Mouse (Mus musculus) retina, adult 2 months (tissue): Measurements from ENCODE around the gene Rps18.
A peak's percentile ranks its signal among the peaks of the same experiment; 100 is the strongest.

Experiments
- DNase-seq: peaks from one replicate; pipeline ENCODE4 v3.0.0-alpha.2; 2012; ENCODE audit warnings: low read depth, low spot score

Rps18 gene

GRCm38 (mm10) chr17:33924577-33925283, 31.1 kb downstream of the Rps18 start:
- DNase-seq: no peak

GRCm38 (mm10) chr17:33921361-33921760, 34.4 kb downstream of the Rps18 start:
- no peak for DNase-seq

GRCm38 (mm10) chr17:33920282-33921097, 35.3 kb downstream of the Rps18 start:
- DNase-seq: no peak

- no peak for DNase-seq
Measured at GRCm38 (mm10) chr17:33919351-33920281, 36.2 kb downstream of the Rps18 start.

- DNase-seq: no peak
Measured at GRCm38 (mm10) chr17:33918293-33919203, 37.3 kb downstream of the Rps18 start.

GRCm38 (mm10) chr17:33917656-33918292, 38.0 kb downstream of the Rps18 start:
- DNase-seq: no peak

GRCm38 (mm10) chr17:33916847-33917655, 38.8 kb downstream of the Rps18 start:
- no peak for DNase-seq

GRCm38 (mm10) chr17:33916294-33916693, 39.5 kb downstream of the Rps18 start:
- DNase-seq: no peak

- peak; percentile 98 for DNase-seq
Measured at GRCm38 (mm10) chr17:33915671-33916250, 40.0 kb downstream of the Rps18 start, which contains the start of the genes Tapbp and Zbtb22. Gene Tapbp (plus strand): TSS chr17:33915899. Gene Zbtb22 (plus strand): TSS chr17:33915904.

- DNase-seq: no peak
Measured at GRCm38 (mm10) chr17:33914969-33915391, 40.8 kb downstream of the Rps18 start.

GRCm38 (mm10) chr17:33913905-33914304, 41.9 kb downstream of the Rps18 start:
- no peak for DNase-seq

- DNase-seq: no peak
Measured at GRCm38 (mm10) chr17:33913264-33913663, 42.5 kb downstream of the Rps18 start.

- no peak for DNase-seq
Measured at GRCm38 (mm10) chr17:33911813-33912414, 43.9 kb downstream of the Rps18 start.

- DNase-seq: no peak
Measured at GRCm38 (mm10) chr17:33911052-33911812, 44.6 kb downstream of the Rps18 start.

GRCm38 (mm10) chr17:33910346-33911051, 45.3 kb downstream of the Rps18 start:
- DNase-seq: no peak

- no peak for DNase-seq
Measured at GRCm38 (mm10) chr17:33909869-33910250, 45.9 kb downstream of the Rps18 start.
